Mouse (Mus musculus) erythroblast, embryonic 14.5 days (primary cell): ENCODE results near the gene Olfr126.

Source experiments
- GATA1 ChIP-seq: IDR thresholded peaks from 2 replicates; pipeline ENCODE4 v1.6.1; 2012; ENCODE audit warnings: low read length, inconsistent platforms, mixed read lengths
- TAL1 ChIP-seq: IDR thresholded peaks from 3 replicates; pipeline ENCODE4 v1.6.1; 2012; ENCODE audit warnings: low read length, inconsistent platforms, mixed read lengths

GRCm38 (mm10) chr17:37863901-37864300 is 16.6 kb downstream of the Olfr126 start:
- TF ChIP-seq GATA1 (no peak), TAL1 (no peak)
